Mouse (Mus musculus): ENCODE measurements at regions not wholly inside any gene's neighbourhood (a gene's known extent, or its start where the extent isn't known, plus 50 kb on each side); places are given as distances from the start of the nearest gene placed in this dataset.
"Not testable (repeated sequence)": the region's sequence is repeated elsewhere in the genome, so short reads cannot be mapped to it uniquely, and the experiment has no call there.

- DNase-seq, result peak; percentile 78
These were observed 6688.6 kb upstream of the Gm7489 start for GRCm38 (mm10) chr15:47196084-47196483.

- no peak for DNase-seq
These were observed 6688.1 kb upstream of the Gm7489 start for GRCm38 (mm10) chr15:47196636-47197035.

DNA sequence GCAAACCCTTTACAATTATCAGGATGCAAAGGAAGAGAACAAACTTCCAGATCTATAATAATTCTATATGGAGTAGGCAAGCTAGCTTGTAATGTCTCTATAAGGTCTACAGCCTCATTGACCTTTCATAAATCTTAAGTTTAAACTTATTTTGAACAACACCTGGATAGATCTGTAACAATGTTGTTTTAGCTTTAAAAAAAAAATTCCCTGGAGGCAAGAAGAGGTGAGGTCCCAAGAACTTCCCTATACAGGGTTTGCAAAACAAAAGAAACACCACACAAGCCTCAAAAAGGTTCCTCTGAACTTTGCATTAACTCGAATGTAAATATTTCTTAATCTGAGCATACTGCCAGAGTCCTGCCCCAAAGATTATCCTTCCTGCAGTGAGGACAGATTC is 6685.3 kb upstream of the Gm7489 start:
- no peak for DNase-seq

GRCm38 (mm10) chr15:47202142-47202541 is 6682.6 kb upstream of the Gm7489 start:
- no peak for DNase-seq

- not testable (repeated sequence) for DNase-seq
These were observed 6651.5 kb upstream of the Gm7489 start for GRCm38 (mm10) chr15:47233221-47233620.

- no peak for DNase-seq
These were observed 6649.1 kb upstream of the Gm7489 start for GRCm38 (mm10) chr15:47235631-47236030.

All from heart, adult 11 months (tissue).